Mouse (Mus musculus): ENCODE results near the gene Trpm4. TPM values are rescaled to one million over a fixed set of nuclear protein-coding genes. Genes with fewer than 3 reads are reported as not detected.

The Trpm4 gene
- total RNA-seq, 4 experiments from 2014 or later, result 16.0 to 25.6 (median 19.4) TPM

GRCm38 (mm10) chr7:45353041-45353440 lies 19.5 kb upstream of the Trpm4 start:
- no peak for DNase-seq (ENCODE audit: low spot score in 2 of 2)

- DNase-seq (ENCODE audit: low spot score in 2 of 2), result no peak
Measured at GRCm38 (mm10) chr7:45346905-45347304, 13.3 kb upstream of the Trpm4 start.

GRCm38 (mm10) chr7:45343543-45343942 lies 10.0 kb upstream of the Trpm4 start:
- no peak for DNase-seq (ENCODE audit: low spot score in 2 of 2)

GRCm38 (mm10) chr7:45342081-45342480 lies 8.5 kb upstream of the Trpm4 start:
- no peak for DNase-seq (ENCODE audit: low spot score in 2 of 2)

- DNase-seq (ENCODE audit: low spot score in 2 of 2), result peak; percentile 77 to 80
Measured at GRCm38 (mm10) chr7:45341303-45341702, 7.7 kb upstream of the Trpm4 start.

GRCm38 (mm10) chr7:45340669-45341068 lies 7.1 kb upstream of the Trpm4 start:
- DNase-seq (ENCODE audit: low spot score in 2 of 2), result no peak

GRCm38 (mm10) chr7:45340066-45340442 lies 6.5 kb upstream of the Trpm4 start:
- DNase-seq (ENCODE audit: low spot score in 2 of 2), result no peak

GRCm38 (mm10) chr7:45339410-45340065 lies 6.0 kb upstream of the Trpm4 start:
- DNase-seq (ENCODE audit: low spot score in 2 of 2), result no peak

- DNase-seq (ENCODE audit: low spot score in 2 of 2), result no peak
Measured at GRCm38 (mm10) chr7:45338161-45338911, 4.8 kb upstream of the Trpm4 start.

- no peak for DNase-seq (ENCODE audit: low spot score in 2 of 2)
Measured at GRCm38 (mm10) chr7:45337469-45337868, 3.9 kb upstream of the Trpm4 start.

GRCm38 (mm10) chr7:45336319-45336718 lies 2.7 kb upstream of the Trpm4 start:
- no peak for DNase-seq (ENCODE audit: low spot score in 2 of 2)

GRCm38 (mm10) chr7:45335056-45335455 lies 1.5 kb upstream of the Trpm4 start, which contains the start of gene Hrc:
TSS of gene Hrc (plus strand) at chr7:45335290.
- DNase-seq (ENCODE audit: low spot score in 2 of 2), result no peak

GRCm38 (mm10) chr7:45334605-45335004 lies 1.0 kb upstream of the Trpm4 start:
- DNase-seq (ENCODE audit: low spot score in 2 of 2), result no peak

- DNase-seq (ENCODE audit: low spot score in 2 of 2), result no peak
Measured at GRCm38 (mm10) chr7:45332685-45333425, 725 bp downstream of the Trpm4 start.

- DNase-seq (ENCODE audit: low spot score in 2 of 2), result no peak
Measured at GRCm38 (mm10) chr7:45331502-45331901, 2.1 kb downstream of the Trpm4 start.

- DNase-seq (ENCODE audit: low spot score in 2 of 2), result no peak
Measured at GRCm38 (mm10) chr7:45328841-45329475, 4.6 kb downstream of the Trpm4 start.

GRCm38 (mm10) chr7:45325800-45326199 lies 7.8 kb downstream of the Trpm4 start:
- no peak for DNase-seq (ENCODE audit: low spot score in 2 of 2)

- no peak for DNase-seq (ENCODE audit: low spot score in 2 of 2)
Measured at GRCm38 (mm10) chr7:45323069-45323468, 10.5 kb downstream of the Trpm4 start.

- DNase-seq (ENCODE audit: low spot score in 2 of 2), result no peak
Measured at GRCm38 (mm10) chr7:45322245-45322644, 11.3 kb downstream of the Trpm4 start.

- no peak for DNase-seq (ENCODE audit: low spot score in 2 of 2)
Measured at GRCm38 (mm10) chr7:45316536-45316935, 17.0 kb downstream of the Trpm4 start.

GRCm38 (mm10) chr7:45315182-45315701 lies 18.3 kb downstream of the Trpm4 start:
- peak in 1 of 2 experiments; percentile 46 for DNase-seq (ENCODE audit: low spot score in 2 of 2)
